Mouse (Mus musculus): ENCODE measurements at regions not wholly inside any gene's neighbourhood (a gene's known extent, or its start where the extent isn't known, plus 50 kb on each side); places are given as distances from the start of the nearest gene placed in this dataset.
"Not testable (repeated sequence)": the region's sequence is repeated elsewhere in the genome, so short reads cannot be mapped to it uniquely, and the experiment has no call there.

DNA sequence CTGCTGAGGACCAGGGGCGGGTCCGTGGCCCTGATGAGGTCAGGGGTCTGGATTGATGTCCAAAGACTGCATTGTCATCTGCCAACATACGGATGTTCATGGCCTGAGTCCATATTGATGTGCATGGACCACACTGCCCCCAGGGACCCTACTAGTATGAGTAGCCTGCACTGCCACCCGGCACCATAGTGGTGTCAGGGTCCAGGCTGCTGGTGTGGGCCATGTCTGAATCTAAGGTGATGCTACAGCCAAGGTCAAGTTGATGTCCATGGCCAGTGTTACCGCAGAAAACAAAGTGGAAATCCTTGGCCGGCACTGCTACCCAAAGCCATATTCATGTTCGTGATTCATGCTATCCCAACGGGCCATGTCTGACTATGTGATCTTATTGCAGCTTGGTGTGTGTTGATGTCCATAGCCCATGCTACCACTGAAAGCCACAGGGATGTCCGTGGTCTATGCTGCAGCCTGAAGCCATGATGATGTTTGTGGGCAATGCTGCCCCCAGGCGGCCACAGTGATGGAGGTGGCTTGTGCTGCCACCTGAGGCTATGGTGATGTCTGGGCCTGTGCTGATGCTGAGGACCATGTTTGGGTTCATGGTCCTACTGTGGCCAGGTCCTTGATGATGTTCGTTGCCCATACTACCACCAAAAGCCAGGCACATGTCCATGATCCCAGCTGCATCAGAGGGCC, 130.5 kb downstream of the Iqub start:
- no peak for DNase-seq

- no peak for DNase-seq
These were observed 135.0 kb downstream of the Iqub start for GRCm38 (mm10) chr6:24379859-24380258.

DNA sequence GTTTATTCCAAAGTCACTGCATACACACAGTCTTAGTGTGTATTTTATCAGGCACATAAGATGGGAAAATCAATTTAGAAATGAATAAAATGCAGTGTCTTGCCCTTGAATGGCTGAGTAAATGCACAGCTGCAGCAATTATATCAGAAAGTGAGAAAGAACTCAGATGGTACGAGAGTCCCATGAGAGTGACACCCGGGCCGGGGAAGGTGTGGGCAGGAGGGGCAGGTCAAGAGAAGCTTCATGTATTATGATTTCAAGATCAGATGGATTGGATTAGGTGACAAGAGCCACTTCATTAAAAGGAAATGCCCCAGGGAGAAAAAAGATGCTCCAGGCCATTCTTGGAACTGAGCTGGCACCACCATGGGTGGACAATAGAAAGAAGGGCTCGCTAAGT, 138.1 kb downstream of the Iqub start:
- no peak for DNase-seq

GRCm38 (mm10) chr6:24373161-24373560, 141.7 kb downstream of the Iqub start:
- DNase-seq = no peak

- no peak for DNase-seq
These were observed 143.2 kb downstream of the Iqub start for GRCm38 (mm10) chr6:24371680-24372079.

- DNase-seq = peak; percentile 11
These were observed 164.0 kb downstream of the Iqub start for GRCm38 (mm10) chr6:24350882-24351281.

DNA sequence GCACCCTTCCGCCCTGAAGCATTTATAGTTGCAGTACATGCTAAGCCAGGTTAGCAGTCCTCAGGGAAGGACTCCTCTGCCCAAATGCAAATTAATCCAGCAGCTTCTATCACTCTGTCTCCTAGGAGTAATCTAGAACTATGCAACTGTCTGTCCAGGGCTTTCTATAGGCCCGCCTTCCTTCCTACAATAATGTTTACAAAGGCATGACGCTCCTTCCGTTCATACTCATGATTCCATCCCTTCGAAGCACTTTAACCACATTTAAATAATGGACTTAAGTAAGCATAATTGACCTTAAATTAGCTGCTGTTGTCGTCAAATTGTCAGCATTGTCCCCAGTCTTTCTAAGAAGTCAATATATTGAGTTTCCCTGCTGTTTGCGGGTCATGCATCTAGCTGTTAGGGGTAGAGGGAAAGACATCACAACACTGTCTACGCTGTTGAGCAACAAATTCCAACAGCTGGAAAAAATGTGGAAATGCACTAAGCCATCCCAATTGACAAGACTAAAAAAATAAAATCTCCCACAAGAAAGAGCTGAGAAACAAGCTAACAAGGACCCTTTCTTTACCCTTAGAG, 166.3 kb downstream of the Iqub start:
- no peak for DNase-seq

GRCm38 (mm10) chr6:24347745-24348480, 167.0 kb downstream of the Iqub start:
- peak; percentile 42 for DNase-seq

DNA sequence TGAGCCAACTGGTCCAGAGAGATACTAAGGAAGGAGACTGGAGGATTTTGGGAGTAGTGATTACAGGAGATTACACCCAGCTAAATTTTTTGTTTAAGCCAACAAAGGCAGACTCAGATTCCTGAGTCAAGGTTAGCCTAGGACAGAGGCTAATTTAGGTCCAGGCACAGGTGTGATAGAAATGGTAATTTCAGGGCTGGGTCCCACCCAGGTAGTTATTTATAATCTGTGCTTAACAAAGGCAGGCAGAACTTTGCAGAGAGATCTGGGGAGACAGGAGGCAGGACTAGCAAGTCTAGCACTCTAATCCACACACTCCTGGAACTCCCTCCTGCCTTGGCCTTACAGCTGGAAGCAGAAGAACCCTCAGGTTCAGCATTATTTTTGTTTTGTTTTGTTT, 172.4 kb downstream of the Iqub start:
- no peak for DNase-seq

DNA sequence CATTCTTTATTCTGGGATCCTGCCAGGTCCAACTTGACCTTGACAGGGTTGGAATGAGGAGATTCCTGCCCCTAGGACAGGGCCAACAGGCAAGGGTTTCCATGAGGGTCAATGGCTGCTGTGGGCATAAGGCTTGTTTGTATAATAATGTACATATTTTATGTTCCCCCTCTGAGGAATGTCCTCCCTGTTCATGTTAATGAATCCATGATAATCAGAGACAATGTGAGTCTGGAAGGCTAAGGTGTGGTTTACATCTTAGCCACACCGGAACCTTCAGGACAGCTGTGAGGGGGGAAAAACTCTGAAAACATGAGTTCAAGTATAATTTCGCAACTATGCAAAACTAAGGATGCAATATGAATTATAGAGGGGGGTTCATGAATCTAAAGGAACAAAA, 172.8 kb downstream of the Iqub start:
- DNase-seq = no peak

DNA sequence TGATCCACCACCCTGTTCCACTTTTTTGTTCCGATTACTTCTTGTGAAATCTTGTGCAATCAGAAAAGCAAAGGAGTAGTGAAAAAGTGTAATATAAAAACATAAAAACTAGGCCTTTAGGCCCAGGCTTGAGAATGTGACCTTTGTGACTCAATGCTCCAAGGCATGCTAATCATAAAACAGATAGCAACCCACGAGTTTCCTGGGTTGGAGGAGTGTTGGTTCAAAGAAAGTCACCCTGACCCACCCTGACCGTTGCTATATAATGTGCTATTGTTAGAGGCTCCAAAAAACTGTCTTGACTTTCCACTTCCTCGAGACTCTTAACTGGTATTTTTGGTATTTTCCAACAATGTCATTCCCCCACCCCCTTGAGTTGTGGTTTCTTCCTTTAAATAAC, 172.2 kb upstream of the Slc13a1 start:
- not testable (repeated sequence) for DNase-seq

- DNase-seq = no peak
These were observed 157.3 kb upstream of the Slc13a1 start for GRCm38 (mm10) chr6:24325215-24325614.

GRCm38 (mm10) chr6:24324718-24325117, 156.8 kb upstream of the Slc13a1 start:
- no peak for DNase-seq

DNA sequence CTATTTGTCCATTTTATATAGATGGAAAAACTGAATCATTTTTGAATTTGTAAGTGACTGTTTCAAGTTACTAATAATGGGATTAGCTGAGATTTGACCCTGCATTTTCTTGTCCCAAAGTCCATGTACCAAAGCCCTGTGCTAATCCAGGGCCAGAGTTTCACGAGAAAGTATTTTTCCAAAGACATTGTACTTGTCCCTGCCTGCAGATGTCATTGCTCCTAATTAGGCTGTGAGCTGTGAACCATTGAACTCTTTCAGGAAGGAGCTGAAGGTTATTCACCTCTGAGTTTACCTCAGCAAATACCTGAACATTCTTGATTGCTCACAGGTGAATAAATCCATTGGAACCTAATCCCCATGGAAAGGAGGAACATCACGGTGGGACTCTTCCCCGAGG, 154.5 kb upstream of the Slc13a1 start:
- DNase-seq = no peak

GRCm38 (mm10) chr6:24318862-24319261, 151.0 kb upstream of the Slc13a1 start:
- no peak for DNase-seq

DNA sequence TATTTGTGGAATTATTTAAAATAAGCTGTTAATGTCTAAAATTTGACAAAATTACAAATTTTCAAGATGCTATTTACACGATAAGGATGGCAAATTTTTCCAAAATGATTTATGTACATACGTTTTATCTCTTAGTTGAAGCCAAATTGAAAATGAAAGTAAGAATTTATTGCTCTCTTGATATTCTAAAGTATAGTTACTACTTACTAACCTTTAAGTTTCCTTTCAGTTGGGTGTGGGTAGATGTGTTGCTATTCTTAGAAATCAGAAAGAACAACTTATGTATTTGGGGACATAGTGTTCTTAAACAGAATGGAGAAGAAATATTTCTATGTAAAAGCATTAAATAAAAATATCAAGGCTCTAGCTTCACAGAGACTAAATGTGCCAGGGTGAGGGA, 142.8 kb upstream of the Slc13a1 start:
- no peak for DNase-seq

DNA sequence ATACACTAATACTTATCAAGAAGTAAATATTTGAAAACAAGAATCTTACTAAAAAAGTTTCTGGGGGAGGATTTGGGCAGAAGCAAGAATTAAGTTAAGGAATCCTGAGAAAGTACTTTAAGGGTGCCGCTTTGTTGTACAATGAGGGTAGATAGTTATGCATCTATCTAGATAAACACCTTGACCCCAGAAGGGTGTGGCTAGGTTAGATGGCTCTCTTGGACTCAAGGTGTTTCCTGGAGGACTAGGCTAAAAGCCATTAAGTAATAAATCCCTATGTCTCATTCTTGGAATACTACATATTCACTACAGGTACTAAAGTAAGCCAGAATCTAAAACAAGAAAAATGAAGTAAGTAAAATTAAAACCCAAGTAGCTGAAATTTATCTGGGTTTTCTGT, 141.9 kb upstream of the Slc13a1 start:
- DNase-seq = no peak

- DNase-seq = no peak
These were observed 133.8 kb upstream of the Slc13a1 start for GRCm38 (mm10) chr6:24301681-24302080.

- DNase-seq = no peak
These were observed 133.3 kb upstream of the Slc13a1 start for GRCm38 (mm10) chr6:24301146-24301545.

GRCm38 (mm10) chr6:24298562-24299212, 130.8 kb upstream of the Slc13a1 start:
- DNase-seq = no peak

- not testable (repeated sequence) for DNase-seq
These were observed 120.9 kb upstream of the Slc13a1 start for GRCm38 (mm10) chr6:24288757-24289156.

DNA sequence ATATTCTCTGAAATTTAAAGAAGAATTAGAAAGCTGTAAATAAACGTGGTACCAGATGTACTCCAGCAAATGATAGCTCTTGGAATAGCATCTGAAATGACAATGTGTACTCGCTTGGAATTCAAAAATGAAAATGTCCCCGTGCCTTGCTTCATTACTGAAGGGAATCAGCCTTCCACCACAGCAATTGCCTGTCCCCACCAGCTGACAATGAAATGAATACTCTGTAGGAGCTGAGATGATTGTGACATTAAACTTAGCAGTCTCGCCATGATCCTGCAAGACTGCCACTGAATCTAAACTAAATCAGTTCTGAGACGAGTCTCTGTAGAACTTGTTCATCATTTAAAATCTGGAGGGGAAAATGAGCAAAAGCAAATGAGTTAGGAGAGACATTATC, 104.9 kb upstream of the Slc13a1 start:
- DNase-seq = no peak

DNA sequence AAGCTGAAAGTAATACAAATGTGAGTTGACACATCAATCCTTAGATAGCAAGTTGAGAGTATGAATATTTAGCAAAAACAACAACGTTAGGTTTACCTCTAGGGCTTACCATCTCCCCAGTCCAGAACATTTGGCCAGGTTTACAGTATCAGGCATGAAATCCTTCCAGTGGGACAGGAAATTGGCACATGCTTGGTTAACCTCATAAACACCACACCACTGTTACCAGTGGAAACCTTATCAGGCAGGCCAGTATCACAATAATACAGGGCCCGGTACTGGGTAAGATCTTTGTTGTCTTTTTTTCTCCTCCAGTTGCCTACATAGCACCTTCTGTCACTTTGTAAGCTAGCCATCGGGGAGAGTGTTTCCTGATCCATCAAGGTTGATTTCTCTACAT, 101.7 kb upstream of the Slc13a1 start:
- DNase-seq = no peak

DNA sequence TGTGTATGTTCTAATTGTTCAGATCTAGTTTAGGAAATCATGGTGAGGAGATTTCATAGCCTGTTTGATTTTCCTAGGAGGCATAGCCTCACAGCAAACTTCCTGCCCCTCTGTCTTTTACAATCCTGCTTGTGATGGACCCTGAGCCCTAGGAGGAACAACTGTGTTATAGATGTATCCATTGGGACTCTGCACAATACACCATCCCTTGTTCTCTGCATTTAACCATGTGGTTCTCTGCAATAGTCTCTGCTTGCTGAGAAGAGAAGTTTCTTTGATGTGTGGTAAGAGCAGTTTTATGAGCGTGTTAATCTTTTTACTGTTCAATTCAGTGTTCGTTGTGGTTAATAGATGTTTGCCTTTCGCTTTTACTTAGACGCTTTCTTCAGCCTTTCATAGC, 95.9 kb upstream of the Slc13a1 start:
- DNase-seq = no peak

Measured in lung, postnatal 36 days (tissue).